Mouse (Mus musculus) midbrain, embryonic 14.5 days (tissue): ENCODE data around the gene Mkks. TPM values are rescaled to one million over a fixed set of nuclear protein-coding genes. Genes with fewer than 3 reads are reported as not detected.

Experiments used
- polyA plus RNA-seq: library from polyadenylated mRNA; unstranded; fragments of >200 nt; fragmentation: Nextera tagmentation; extraction: Ambion mirVana; gene quantifications from 2 replicates; pipeline ENCODE4 v1.2.1, GENCODE M21; 2014

Mkks gene
- polyA plus RNA-seq, 1 experiment from 2014 or later: 13.8 TPM

Other genes with a start within 250 kb of the Mkks start
- 125 and 138 TPM in 2 replicates for gene Snap25, start 177.9 kb downstream of the Mkks start, polyA plus RNA-seq
- 20.3 and 29.9 TPM in 2 replicates for gene AL731706.2, start 5.7 kb downstream of the Mkks start, polyA plus RNA-seq
- gene Slx4ip, start 171 bp downstream of the Mkks start, polyA plus RNA-seq: 12.7 and 13.8 TPM in 2 replicates
- gene AL731706.1, start within 50 bp of the Mkks start, polyA plus RNA-seq: 15.3 and 22.4 TPM in 2 replicates
- 9.5 and 18.4 TPM in 2 replicates for gene Jag1, start 225.3 kb upstream of the Mkks start, polyA plus RNA-seq